Mouse (Mus musculus): Measurements from ENCODE around the gene Hrc.

Gene Hrc

DNA sequence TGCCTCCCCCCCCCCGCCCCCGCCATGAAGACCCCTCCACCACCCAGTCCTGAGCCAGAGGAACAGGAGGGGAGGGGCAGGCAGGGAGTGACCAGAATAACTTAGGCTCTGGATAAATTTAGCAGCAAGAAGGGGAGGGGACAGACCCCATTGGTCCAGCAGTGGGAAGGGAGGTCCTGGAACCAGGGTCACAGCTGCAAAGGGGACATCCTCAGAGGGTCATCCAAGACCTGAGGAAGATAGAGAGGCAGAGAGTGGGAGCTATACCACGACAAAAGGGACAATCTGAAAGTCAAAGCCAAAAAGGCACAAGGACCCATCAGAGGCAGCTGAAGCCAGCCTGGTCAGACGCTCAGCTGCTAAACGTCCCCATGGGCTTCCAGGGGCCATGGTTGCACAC, at the start of gene Hrc:
TSS of gene Hrc (plus strand) at position 235 of the 400 bp plus-strand sequence.
- DNase-seq (ENCODE audit: low read depth, low spot score) = no peak

DNA sequence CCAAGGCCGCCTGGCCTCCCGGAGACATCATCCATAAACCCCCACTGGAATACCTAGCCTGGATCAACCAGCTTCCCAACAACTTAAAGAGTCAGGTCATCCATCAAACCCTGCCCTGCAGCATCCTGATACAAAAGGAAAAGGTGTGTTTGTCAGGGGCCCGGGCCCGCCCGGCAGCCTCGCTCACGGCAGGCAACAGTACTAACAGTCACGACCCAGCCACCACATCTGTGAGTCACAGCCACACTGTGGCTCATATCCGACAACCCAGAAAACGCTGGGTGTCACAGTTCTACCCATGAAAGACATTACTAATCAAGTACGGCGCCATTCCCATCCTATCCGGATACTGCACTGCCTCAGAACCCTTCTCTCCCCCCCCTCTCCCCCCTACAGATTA, 48.6 kb upstream of the Hrc start:
- DNase-seq (ENCODE audit: low read depth, low spot score) = no peak

DNA sequence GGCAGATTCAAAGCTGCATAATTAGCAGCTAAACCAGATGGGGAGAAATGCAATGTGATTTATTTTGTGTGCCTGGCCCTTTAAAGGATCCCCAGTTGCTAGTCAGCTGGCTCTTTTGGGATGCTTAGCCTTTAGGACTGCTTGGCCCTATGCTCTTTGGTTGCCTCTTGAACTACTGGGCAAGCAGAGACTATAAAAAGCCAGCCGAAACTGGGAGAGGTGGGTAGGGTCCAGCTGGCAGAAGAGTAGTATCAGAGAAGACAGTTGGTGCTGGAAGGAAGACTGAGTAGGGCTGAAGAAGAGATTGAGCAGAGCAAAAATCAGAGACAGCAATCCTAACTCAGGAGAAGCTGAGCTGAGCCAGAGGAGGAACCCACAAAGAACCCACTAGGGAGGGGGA, 38.5 kb upstream of the Hrc start:
- no peak for DNase-seq (ENCODE audit: low read depth, low spot score)

DNA sequence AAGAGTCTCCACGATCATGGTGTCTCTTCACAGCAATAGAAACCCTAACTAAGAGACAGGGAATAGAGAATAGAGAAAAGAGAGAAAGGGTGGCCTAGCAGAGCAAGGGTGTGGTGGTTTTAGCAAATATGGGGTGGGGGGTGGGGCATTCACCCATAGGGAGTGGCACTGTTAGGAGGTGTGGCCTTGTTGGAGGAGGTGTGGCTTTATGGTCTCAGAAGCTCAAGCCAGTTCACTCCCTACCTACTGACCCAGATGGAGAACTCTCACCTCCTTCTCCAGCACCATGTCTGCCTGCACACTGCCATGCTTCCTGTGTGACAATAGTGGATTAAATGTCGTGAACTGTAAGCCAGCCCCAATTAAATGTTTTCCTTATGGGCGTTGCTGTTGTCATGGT, 37.5 kb upstream of the Hrc start:
- DNase-seq (ENCODE audit: low read depth, low spot score) = no peak

DNA sequence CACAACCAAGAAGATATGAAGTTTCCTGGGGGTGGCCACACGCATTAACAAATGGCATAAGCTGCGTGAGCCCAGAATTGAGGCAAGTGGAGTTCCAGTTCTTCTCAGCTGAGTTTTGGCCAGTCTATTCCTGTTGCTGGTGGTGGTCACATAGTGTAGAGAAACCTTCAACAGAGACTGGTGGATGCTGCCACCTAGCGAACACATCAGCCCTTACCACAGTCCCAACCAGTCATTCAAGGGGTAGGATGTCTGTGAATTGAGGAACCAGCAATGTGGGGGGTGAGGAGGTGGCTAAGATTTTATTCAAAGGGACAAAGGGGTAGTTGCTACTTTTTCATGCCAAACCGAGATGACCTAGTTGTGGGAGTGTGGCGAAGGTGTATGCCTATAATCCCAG, 35.3 kb upstream of the Hrc start:
- no peak for DNase-seq (ENCODE audit: low read depth, low spot score)

DNA sequence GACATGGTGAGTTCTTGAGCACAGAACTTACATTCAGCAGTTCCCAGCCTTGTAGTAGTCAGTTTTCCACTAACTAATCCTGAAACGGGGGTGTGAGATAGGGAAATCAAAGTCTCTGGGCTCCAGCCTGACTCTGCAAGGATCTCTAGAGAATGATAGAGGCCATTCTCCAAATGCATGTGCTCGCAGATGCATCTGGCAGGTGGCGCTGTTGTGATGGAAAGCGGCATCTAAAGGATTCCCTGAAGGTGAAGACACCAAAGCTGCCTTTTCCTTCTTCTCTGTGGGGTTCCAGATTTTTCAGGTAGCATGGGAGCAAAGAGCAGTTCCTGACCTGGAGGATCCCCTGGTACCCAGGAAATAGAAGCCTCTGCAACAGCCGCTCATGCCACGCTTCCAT, 34.8 kb upstream of the Hrc start:
- no peak for DNase-seq (ENCODE audit: low read depth, low spot score)

DNA sequence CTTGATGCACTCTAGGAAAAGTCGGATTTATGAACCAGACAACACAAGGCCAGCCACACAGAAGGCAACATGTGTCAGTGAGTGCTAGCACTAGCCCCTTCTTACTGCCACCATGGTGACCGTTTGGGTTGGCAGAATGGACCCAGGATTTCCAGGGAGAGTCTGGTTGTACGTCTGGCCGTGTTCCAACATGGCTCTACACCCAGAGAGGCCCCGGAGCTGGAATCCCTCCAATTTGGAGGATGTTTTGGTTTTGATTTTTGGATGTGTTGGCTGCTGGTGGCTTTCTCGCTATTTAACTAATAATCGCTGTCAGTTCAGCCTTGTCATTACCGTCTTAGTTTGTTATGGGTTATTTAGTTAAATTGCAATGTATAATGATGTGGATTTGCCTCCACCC, 32.5 kb upstream of the Hrc start:
- no peak for DNase-seq (ENCODE audit: low read depth, low spot score)

DNA sequence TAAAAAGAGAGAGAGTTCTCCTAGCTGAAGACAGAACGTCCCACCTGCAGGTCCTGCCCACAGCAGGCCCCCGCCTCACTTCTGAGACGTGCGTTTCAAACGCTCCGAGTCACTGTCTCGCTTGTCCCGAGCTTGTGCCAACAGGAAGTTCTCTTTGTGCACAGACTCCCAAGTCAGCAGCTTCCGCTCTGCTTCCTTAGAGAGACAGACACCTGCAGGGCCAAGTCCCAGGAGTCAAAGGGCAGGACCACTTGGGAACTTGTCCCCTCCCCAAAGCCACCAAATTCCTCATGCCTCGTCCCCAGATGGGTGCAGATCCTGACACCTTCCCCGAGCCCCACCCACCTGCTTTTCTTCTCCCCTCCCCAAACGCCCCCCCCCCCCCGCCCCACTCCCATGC, 30.2 kb upstream of the Hrc start:
- DNase-seq (ENCODE audit: low read depth, low spot score) = no peak

DNA sequence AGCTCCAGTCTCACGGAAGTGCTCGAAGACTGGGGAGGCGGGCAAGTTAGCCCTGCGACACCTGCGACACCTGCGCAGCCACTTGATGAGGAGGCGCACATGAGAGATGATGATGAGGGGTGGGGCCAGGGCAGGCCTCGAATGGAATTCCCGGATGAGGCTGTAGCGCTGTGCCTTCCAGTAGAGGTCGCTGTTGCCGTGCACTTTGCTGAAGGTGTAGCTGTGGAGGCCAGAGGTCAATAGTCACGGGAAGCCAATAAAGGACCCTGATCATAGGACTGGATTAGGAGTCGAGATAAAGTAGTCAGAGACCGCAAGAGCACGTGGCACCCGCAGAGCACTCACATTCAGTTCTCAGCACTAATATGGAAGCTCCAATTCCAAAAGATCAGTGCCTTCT, 29.8 kb upstream of the Hrc start:
- no peak for DNase-seq (ENCODE audit: low read depth, low spot score)

DNA sequence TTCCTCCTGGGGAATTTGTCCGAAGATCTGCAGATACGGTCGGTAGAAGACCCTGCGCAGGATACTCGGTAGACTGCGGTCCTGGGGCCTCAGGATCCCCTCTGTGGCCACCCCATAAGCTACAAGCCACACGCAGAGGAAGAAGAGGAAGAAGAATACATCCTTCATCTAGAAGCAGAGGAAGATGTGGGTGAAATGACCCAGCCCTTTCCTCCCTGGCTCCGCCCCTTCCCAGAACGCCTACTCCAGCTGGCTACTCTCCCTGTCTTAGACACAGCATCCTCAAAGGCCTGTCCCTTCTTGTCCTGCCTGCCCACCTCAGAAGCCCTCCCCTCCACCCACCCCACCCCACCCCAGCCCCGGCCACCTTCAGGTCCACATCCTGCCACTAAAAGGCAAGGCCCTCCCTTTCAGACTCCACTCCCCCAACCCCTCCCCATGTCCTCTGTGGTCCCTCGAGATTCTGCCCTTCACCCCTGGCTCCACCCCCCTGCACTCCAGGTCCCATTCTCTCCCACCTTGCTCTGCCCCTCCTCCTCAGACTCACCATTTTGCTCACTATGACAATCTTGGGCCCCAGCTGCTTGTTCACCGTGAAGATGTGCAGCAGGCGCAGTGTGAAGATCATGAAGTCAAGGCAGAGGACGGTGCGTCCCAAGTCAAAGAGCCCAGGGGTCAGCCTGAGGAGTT, 26.4 kb upstream of the Hrc start:
- DNase-seq (ENCODE audit: low read depth, low spot score) = no peak

DNA sequence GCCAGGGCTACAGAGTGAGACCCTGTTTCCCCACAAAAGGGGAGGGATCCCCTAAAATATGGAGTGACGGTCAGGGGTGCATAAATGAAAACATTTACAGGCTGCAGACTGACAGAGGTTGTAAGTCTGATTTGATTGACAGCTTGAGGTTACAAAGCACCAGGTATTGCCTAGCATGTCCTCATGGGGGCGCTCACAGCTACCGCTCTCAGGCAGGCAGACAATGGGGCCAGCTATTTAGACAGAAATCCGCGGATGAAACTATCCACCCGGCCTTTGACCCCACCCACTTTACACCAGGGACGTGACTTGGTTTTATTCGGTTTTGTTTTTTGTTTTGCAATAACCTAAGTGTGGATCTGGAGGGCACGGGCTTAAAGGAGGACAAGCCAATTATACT, 25.6 kb upstream of the Hrc start:
- DNase-seq (ENCODE audit: low read depth, low spot score) = no peak

DNA sequence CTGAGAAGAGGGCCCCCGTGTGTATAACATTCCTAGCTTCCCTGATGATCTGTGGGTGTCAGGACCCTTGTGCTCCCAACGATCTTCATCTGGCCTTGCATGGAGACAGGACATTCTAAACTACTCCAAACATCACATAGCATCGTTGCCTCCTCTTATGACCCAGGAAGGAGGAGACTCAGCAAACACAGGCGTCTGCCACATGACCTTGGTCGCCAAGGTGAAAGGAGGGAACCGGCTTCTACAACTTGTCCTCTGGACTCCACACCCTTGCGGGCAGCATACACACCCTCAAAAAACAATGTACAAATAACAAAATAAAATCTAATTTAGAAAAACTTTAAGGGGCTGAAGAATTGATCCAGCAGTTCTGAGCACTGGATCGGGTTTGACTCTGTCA, 23.1 kb upstream of the Hrc start:
- no peak for DNase-seq (ENCODE audit: low read depth, low spot score)

DNA sequence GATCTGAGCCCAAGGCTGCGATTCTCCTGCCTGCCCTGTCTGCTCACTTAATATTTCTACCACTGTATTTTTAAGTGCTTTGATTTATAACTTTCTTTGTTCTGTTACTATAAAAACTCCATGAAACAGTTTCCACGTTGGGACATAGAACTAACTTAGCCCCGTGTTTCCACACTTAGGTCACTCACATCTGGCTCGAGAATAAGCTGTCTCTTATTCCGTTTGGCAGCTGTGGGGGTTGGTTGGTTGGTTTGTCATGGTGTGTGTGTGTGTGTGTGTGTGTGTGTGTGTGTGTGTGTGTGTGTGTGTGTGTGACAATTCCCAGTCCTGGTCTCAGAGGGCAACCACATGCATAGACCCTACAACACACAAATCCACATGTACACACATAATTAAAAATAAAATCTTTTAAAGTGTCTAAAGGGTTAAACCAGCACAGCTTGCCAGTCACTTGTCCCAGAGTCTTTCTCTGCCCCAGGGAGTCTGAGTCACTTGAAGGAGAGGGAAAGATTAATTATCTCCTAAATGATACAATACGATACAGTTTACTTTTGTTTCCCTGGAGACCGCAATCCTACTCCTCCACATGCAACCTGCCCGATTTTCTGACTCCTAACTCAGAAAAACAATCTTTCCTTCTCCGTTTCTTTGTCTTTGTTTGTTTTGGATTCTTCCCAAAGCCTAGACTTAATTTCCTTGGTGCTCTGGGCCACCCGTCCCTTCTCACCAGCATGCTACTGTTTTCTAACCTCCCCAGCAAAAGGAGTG, 22.2 kb upstream of the Hrc start:
- no peak for DNase-seq (ENCODE audit: low read depth, low spot score)

DNA sequence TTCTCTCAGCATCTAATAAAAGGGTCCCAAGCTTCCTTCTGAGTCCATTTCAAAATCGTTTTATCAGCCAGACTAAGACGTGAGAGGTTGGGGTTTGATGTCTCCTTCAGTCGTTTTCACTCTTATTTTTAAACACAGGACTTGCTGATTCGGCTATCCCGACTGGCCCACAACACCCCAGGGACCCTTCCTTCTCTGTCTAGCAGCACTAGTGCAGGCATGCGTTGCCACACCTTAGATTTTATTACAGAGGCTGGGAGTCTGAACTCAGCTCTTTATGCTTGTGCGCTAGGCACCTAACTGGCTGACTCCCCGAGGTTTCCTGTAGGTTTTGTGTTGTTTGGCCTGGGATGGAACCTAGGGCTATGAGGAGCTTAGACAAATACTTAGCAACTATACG, 21.6 kb upstream of the Hrc start:
- no peak for DNase-seq (ENCODE audit: low read depth, low spot score)

DNA sequence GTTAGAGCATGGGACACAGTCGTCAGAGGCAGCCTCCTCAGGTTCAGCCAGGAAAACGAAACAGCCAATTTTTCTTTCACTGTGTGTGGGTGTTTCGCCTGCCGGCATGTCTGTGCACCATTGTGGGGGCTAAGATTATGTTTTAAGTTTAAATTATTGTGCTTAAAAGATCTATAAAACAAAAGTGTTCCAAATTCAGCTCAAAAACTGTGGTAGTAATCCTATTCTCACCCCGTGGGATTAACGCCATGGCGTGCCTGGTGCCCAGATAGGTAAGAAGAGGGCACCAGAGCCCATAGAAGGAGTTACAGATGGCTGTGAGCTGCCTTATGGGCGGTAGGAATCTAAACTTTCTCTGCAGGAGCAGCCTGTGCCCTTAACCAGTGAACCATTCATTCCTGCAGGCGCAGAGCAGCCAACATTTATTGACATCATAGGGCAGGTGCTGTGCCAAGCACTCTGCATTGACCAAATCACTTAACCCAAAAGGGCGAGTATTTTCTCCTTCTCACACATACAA, 19.8 kb upstream of the Hrc start:
- no peak for DNase-seq (ENCODE audit: low read depth, low spot score)

DNA sequence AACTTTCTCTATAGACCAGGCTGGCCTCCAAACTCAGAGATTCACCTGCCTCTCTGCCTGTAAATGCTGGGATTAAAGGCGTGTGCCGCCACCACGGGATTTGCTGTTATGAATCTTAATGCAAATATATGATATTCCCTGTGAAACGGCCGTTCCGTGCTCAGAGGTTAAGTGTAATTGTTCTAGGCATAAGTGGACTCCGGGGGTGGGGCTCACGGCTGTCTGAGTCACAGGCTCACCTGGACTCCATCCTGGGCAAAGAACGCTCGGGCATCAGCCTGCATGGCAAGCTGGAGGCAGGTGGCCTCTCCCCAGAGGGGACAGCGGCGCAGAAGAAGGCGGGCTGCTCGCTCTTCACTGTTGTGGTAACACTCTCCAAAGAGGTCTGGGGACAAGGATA, 18.6 kb upstream of the Hrc start:
- DNase-seq (ENCODE audit: low read depth, low spot score) = no peak

DNA sequence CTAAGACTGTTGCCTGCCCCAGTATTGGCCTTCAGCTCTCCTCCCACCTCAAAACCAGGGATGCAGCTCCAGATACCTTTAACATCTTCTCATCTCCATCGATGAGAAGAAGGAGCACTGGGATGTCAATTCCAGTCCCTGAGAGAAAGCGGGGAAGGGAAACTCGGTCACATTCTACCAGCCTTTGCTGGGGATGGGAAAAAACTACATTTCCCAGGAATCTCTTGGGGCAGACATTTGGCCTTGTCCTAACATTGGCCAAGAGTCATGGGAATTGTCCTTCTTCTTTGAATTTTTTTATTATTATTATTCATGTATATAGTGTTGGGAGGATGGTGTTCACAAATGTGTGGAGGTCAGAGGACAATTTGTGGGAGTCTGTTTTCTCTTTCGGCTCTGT, 12.8 kb upstream of the Hrc start:
- DNase-seq (ENCODE audit: low read depth, low spot score) = no peak

DNA sequence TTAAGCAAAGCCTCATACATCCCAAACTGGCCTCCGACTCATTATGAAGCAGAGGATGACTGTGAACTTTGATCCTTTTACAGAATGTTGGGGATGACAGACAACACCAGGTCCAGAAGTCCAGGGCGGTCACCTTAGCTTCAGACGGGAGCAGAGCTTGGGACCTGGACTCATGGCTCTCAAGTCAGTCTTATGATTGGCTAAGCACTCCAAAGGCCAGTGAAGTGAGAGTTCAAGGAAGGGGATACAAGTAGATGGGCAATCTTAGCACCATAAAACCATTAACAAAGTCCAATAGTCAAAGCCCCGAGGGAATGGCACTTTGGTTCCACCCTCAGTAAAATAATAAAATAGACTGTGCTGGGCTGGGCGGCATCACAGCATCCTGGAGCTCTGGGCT, 12.0 kb upstream of the Hrc start:
- DNase-seq (ENCODE audit: low read depth, low spot score) = no peak

DNA sequence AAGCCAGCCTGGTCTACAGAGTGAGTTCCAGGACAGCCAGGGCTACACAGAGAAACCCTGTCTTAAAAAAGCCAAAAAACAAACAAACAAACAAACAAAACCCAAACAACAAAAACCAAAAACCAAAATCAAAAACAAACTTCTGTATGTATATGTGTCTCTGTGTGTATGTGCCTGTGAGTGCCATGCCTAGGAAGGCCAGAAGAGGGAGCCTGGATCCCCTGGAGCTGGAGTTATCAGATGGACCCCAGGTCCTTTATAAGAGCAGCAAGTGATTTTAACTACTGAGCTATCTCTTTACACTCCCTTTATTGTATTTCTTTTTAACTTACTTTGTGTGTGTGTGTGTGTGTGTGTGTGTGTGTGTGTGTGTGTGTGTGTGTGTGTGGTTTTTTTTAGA, 9.3 kb upstream of the Hrc start:
- DNase-seq (ENCODE audit: low read depth, low spot score) = no peak

DNA sequence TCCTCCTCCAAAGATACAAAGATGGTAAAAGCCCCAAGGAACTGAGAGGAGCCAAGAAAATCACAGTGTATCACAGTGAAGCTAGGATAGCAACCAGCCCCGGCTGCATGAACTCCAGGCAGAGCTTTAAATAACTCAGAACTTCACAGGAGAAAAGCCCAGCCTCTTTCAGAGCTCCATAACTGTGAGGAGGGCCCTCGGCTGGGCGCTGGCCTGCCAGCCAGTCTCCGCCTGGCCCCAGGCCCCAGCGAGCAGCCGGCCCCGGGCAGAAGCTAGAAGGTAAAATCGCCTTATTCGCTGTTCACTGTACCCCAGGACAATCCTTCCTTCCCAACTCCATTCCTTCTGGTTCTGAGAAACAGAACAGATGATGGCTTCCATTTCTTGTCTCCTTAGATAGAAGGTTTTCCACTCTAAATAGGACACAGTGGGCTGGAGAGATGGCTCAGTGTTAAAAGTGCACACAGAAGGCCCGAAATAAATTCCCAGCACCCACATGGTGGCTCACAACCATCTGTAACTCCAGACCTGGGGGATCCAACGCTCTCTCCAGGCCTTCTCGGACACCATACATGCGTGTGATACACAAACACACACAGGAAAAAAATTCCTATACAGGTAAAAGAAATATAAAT, 6.1 kb upstream of the Hrc start:
- no peak for DNase-seq (ENCODE audit: low read depth, low spot score)

DNA sequence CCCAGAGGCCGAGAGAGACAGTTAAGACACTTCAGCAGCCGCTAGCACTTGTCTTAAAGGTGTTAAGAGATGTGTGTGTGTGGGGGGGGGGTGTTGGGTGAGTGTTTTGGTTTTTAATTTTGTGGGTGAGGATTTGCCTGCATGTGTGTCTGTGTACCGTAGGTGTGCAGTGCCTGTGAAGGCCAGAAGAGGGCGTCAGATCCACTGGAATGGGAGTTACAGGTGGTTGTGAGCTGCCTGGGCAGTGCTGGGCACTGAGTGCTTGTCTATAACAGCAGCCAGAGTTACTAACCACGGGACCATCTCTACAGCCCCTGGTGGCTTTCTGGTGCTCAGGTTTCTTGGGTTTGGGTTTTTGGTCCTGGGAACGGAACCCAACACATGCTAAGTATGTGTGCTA, 3.6 kb upstream of the Hrc start:
- DNase-seq (ENCODE audit: low read depth, low spot score) = no peak

DNA sequence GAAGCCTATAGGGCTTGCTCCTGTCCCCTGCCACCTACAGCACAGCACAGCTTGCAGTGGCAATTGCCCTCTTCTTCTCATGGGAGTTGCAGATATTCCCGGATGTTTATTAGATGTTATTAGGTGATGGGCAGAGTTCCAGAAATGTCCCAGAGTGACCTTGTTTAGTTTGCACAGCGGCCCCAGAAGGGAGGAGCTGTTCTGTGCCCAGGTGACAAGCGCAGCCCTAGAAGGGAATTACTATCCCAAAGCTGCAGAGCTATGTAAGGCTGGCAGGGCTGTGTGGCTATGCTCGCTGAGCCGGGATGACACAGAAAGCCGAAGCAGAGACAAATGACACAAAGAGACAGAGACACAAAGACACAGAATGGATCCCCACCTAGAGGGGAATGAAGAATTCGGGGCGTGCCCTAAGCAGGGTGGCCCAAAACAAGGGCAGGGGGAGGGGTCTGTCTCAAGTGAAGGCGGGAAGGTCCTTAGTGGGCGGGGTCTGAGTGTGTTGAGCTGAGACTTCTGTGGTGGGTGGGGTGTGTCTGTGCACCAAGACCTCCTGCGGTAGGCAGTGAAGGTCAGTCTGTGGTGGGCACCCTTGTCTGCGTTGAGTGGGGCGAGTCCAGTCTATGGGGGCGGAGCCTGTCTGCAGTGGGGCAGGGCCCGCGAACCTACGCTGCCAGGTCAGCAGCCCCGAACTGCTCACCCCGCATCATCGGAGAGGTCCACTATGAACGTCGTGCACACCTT, 2.2 kb upstream of the Hrc start:
- DNase-seq (ENCODE audit: low read depth, low spot score) = no peak

Measured in c-Kit-negative CD71-positive TER-119-positive erythroid progenitor cells, embryonic 14.5 days (primary cell).